Mouse (Mus musculus): ENCODE measurements around the gene Fam98b.

Fam98b gene

GRCm38 (mm10) chr2:117249255-117250000 lies at the start of gene Fam98b:
Gene Fam98b (plus strand): TSS chr2:117249739.
- DNase-seq (ENCODE audit: low spot score) = peak; percentile 91

DNA sequence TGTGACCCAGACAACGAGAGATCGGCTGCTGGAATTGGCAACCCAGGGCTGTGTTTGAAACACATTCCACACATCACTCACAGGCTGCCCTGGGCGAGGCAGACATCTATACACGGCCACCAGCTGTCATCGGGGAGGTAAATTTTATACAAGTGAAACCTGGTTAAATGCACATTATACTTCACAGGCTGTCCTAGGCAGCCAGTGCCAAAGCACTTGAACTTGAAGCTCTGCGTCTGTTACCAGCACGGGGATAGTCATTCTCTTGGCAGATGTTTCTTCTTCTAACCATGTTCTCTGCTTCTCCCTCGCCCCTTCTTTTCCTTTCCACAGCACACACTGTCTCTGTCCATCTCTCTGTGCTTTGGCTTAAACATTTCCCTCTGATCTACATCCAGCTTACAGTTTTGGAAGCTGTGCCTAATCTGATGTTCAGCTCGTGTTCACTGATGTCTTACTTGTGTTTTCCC lies 48.6 kb upstream of the Fam98b start:
- no peak for DNase-seq (ENCODE audit: low spot score)

DNA sequence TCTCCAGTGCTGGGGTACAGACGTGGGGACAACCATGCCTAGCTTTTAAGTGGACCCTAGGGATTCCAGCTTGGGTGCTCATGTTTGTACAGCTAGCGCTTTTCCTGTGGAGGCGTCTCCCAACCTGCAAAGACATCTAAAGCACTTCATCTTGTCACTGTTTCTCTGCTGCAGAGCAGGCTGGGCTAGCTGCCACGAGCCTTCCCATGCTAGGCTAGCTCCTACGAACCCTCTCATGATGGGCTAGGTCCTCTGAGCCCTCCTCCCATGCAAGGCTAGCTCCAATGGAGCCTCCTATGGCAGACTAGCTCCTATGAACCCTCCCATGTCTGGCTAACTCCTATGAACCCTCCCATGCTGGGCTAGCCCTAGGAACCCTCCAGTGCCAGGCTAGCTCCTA lies 46.2 kb upstream of the Fam98b start:
- no peak for DNase-seq (ENCODE audit: low spot score)

DNA sequence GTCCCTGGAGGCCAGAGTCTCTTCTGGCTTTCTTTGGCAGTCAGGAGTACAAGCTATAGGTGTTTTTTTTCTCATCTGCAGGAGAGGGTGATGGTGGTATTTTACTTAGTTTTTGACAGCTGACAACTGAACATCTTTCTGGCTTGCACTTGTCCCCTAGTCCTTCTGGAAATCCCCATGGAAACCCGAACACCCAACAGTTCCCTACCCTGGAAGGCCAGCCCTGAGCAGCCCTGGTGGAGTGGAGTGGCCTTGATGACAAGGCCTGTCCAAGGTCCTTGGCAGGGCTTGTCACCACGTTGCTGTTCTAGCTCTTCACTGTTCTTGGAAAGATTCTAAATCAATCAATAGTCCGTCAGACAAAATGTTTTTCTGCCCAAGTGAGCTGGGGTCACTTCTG lies 45.0 kb upstream of the Fam98b start:
- DNase-seq (ENCODE audit: low spot score) = no peak

DNA sequence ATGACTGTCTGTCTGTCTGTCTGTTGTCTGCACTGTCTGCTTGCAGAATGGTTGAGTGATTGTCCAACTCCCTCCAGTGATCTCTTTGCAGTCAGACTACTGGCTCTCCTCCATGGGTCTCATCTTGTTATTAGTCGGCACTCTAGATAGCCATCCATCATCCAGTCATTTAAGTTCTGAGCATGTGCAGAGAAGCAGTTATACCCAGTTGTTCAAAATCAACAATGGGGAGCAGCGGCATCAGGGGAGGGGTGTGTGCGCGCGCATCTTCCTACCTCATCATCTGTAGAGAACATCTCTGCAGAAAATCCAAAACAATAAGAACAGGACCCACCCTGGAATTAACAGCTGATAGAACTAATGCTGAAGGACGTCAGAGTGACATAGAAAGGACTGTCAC lies 44.5 kb upstream of the Fam98b start:
- DNase-seq (ENCODE audit: low spot score) = no peak

DNA sequence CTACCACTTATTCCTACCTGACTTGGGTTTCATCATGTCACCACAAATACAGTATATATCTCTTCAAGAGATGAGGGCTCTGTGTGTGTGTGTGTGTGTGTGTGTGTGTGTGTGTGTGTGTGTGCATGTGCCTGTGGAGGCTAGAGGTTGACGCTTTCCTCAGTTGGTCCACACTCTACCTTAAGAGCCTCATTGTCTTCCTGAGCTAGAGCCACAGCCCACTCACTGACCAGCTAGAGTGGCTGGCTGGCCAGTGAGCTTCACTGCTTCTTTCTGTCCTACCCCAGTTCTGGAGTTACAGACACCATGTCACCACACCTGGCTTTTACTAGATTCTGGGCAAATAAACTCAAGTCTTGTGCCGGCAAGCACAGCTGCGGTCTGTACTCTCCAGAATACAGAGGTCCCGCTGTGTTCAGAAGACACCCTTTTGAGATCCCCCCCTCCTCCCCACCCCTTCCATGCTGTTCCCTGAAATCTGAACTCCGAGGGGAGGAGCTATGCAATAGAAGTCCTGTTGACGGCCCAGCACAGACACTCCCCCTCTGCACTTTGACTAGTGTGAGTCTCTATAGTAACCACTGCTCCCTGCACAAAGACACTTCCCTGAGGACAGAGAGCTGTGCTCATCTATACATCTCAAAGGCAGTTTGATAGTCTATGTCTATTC lies 39.0 kb upstream of the Fam98b start:
- DNase-seq (ENCODE audit: low spot score) = no peak

DNA sequence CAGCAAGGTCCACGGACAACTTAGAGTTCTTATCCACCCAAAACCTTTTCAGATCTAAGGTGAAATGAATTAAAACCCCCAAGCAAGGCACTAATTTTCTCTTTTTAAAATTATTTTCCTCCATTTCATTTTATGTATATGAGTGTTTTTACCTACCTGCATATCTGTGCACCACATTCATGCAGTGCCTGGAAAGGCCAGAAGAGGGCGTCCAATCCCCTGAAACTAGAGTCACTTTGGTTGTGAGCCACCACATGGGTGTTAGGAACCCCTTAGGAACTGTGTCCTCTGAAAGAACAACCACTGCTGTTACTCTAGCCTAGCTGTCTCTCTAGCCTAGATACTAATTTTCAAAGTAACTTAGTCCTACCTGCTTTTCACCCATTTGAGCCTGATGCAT lies 33.4 kb upstream of the Fam98b start:
- DNase-seq (ENCODE audit: low spot score) = no peak

DNA sequence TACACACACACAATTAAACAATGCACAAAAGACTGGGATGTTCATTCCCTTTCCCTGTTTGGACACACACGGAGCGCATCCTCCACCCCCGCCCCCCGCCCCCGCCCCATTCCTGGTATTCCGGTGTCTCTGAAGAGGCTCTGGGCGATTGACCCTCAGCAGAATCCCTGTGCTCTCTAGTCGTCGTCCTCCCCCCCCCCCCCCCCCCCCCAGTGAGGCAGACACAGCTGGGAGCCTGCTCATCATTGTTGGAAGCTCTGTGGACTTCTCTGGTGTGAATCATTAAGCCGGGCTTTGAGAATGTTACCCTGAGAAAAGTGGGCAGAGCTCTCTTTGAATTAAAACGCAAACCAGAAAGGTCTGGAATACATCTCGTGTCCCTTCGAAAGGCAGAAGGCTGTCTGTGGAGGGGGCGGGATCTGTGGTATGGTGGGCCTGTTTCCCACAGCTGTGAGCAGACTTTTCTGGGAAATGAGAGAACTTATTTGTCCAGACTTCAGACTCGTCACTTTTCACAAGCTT lies 31.8 kb upstream of the Fam98b start:
- DNase-seq (ENCODE audit: low spot score) = no peak

GRCm38 (mm10) chr2:117219536-117219935 lies 30.0 kb upstream of the Fam98b start:
- DNase-seq (ENCODE audit: low spot score) = no peak

DNA sequence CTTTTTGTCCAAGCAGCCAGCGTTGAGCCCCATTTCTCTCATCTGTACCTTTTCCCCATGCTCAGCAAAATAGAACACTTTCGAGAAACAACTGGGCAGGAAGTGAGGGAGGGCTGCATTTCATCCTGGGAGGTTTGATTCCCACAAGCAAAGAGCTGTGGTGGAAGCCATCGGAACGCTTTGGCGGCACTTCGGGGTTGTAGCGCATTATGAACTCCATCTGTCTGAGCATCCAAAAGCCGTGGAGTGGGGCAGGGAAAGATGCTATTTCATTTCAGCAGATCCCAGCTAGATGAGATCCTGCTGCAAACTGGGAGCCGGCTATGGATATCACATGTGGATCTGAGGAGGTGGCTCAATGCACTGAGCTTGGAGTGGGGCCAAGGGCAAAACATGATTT lies 26.9 kb upstream of the Fam98b start:
- DNase-seq (ENCODE audit: low spot score) = no peak

- DNase-seq (ENCODE audit: low spot score) = no peak
Measured at GRCm38 (mm10) chr2:117228601-117229125, 20.9 kb upstream of the Fam98b start.

DNA sequence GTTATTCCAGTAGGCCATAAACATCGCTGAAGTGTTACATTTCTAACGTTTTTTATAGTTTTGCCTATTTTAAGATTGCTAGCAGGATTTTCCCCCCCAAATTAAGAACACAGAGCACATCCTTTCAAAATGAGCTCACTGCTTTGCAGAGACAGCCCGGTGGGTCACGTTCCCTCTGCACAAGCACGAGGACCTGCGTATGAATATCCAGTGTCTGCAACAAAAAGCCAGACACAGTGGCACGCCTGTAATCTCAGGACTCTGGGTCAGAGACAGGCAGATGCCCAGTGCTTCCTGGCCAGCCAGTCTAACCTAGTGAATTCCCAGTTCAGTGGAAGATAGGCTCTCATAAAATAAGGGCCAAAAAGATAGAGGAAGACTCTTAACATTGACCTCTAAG lies 19.3 kb upstream of the Fam98b start:
- no peak for DNase-seq (ENCODE audit: low spot score)

DNA sequence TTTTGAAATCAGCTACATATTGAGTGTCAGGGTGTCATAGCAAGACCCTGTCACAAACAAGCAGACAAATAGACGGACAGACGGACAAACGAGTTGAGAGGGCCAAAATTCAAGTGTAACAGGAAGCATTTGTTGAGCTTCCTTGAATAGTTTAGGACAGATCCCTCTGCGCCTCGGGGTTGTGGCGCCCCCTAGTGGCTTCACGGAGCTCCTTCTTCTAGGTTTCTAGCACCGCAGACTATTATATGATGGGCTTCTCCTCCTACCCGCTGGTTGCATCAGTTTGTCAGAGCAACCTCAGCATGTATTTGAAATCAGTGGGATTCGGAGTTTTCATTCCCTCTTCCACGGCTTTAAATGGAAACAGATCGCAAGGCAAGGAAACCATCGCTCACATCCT lies 18.3 kb upstream of the Fam98b start:
- peak; percentile 52 for DNase-seq (ENCODE audit: low spot score)

DNA sequence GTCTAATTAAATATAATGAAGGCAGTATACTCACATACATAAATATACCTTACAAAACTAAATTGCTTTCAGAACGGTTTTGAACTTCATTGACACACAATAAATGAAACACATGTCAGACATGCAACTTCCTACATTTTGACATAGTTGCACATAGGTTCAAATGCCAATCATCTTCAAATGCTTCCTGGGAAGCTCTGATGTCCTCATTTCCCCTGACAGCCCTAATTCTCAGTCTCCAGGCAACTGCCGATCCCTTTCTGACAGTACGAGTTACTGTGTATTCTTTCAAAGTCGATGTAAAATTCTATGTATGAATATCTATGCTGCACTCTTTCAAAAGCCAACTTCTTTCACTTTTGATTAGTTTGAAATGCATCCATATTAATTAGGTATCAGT lies 7.6 kb upstream of the Fam98b start:
- DNase-seq (ENCODE audit: low spot score) = no peak

GRCm38 (mm10) chr2:117250001-117250510 lies 517 bp downstream of the Fam98b start:
- DNase-seq (ENCODE audit: low spot score) = peak; percentile 5

DNA sequence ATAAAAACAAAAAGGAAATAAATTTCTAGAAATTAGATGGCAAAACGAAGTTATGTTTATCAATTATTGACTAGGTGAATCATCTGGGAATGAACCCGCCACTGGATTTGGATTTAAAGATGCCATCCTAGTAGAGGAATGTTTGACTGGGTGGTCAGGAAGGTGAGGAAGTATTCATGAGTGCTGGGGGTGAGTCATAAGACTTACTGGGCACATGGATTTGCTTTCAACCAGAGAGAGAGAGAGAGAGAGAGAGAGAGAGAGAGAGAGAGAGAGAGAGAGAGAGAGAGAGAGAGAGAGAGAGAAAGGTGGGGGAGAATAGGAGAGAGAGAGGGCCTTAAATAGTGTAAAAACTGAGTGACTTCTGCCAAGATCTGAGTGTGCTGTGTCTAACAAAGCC lies 5.9 kb downstream of the Fam98b start:
- DNase-seq (ENCODE audit: low spot score) = no peak

DNA sequence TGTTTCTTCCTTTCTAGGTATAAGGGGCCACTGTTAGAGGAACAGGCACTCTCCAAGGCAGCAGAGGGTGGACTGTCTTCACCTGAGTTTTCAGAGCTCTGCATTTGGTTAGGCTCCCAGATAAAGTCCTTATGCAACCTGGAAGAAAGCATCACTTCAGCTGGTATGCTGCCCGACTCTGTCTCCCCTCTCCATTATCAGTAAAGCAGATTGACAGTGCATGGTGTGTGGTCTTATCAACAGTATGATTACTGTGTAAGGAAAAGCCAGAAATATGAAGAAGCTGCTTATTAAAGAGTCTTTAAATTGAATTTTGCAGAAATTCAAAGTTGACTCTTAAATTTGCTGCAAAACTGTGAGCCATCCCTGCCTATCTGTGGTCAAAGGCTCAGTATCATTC lies 8.1 kb downstream of the Fam98b start:
- no peak for DNase-seq (ENCODE audit: low spot score)

- no peak for DNase-seq (ENCODE audit: low spot score)
Measured at GRCm38 (mm10) chr2:117262184-117262583, 12.6 kb downstream of the Fam98b start.

GRCm38 (mm10) chr2:117263786-117264408 lies 14.4 kb downstream of the Fam98b start:
- DNase-seq (ENCODE audit: low spot score) = peak; percentile 24

DNA sequence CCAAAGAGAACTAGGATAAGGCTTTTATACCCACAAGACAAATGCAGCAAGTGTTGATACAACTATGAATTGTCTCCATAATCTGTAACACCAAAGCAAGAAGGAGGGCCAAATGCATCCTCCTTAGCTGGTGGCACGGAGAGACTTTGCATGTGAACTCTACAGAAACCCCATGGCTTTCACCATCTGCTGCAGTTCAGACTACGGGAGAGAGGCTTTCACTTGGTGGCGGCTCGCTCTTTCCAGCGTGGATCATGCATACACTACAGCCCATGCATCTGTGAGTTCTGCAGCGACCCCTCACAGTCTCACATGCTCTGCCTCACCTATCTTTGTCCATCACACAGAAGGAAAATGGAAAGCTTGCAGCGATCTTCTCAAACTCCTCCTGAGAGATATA lies 38.8 kb downstream of the Fam98b start:
- no peak for DNase-seq (ENCODE audit: low spot score)

DNA sequence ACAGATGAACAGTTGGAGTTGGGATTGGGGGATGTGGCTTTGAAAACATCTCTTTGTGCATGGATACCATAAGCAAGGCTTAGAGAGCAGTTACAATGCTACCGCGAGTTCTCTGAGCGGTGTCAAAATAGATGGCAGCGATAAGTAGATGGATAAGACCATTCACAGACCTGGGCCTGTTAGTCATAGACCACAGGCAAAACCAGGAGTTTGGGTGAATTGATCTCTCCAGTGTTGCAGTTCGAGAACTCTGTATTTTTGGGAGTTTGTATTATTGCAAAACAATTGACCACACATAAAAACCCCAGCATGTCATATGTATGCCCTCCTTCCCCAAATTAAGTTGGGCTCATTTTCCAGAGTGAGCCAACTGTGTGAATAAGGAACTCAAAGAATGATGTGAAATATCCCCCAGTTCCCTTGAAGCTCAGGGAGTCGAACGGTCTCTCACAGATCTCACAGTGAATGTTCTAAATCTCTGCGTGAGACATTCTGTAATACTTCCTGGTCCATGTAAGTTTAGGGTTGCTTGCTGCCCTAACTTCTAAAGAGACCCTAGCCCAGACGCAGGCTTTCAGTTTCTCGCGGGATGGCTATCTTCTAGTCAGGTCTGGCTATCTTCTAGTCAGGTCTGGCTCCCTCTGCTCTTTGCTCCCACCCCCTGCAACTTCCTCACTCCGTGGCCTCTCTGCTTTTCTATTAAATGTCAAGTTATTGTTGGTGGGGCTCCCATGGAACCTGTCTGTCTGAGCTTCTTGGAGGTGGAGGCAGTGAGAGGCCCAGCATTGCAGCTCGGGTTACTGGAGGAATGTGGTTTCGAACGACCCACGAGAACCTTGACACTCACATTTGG lies 50.3 kb downstream of the Fam98b start:
- DNase-seq (ENCODE audit: low spot score) = no peak
